Mouse (Mus musculus) limb, embryonic 15.5 days (tissue): ENCODE measurements around the gene Clcn6. TPM values are rescaled to one million over a fixed set of nuclear protein-coding genes. Genes with fewer than 3 reads are reported as not detected.
A peak's percentile ranks its signal among the peaks of the same experiment; 100 is the strongest.

Experiments used
- ATAC-seq: fragments of 200-750 bp; cut with Nextera tagmentation; 2 replicates; pipeline ENCODE4 v1.8.0; 2017; ENCODE audit warnings: low read depth, moderate TSS enrichment; ENCODE audit not compliant: insufficient number of reproducible peaks, low FRiP score, low TSS enrichment
- H3K27ac ChIP-seq: fragments of 300-500 bp; sonication (generic); 2 replicates; pipeline ENCODE4 v1.5.1; 2015; ENCODE audit warnings: moderate library complexity, mild to moderate bottlenecking, inconsistent platforms
- H3K27me3 ChIP-seq: fragments of 300-500 bp; sonication (generic); 2 replicates; pipeline ENCODE4 v1.6.1; 2015; ENCODE audit warnings: inconsistent platforms
- H3K36me3 ChIP-seq: fragments of 300-500 bp; sonication (generic); 2 replicates; pipeline ENCODE4 v1.6.1; 2015; ENCODE audit warnings: inconsistent platforms
- H3K4me1 ChIP-seq: fragments of 300-500 bp; sonication (generic); 2 replicates; pipeline ENCODE4 v1.6.1; 2015; ENCODE audit warnings: inconsistent platforms
- H3K4me2 ChIP-seq: fragments of 300-500 bp; sonication (generic); 2 replicates; pipeline ENCODE4 v1.6.1; 2015; ENCODE audit warnings: mild to moderate bottlenecking, inconsistent platforms
- H3K4me3 ChIP-seq: fragments of 300-500 bp; sonication (generic); 2 replicates; pipeline ENCODE4 v1.5.1; 2015; ENCODE audit warnings: mild to moderate bottlenecking, inconsistent platforms
- H3K9ac ChIP-seq: fragments of 300-500 bp; sonication (generic); 2 replicates; pipeline ENCODE4 v1.6.1; 2015; ENCODE audit warnings: inconsistent platforms
- H3K9me3 ChIP-seq: fragments of 300-500 bp; sonication (generic); 2 replicates; pipeline ENCODE4 v1.6.1; 2016; ENCODE audit warnings: inconsistent platforms
- WGBS: fragments of 180-500 bp; shearing (Covaris S2); methylation state at CpG from one replicate; pipeline ENCODE4 v1.1.7; 2015; 5-methylcytosine and 5-hydroxymethylcytosine counted together
- polyA plus RNA-seq: library from polyadenylated mRNA; unstranded; fragments of >200 nt; fragmentation: Nextera tagmentation; extraction: Ambion mirVana; gene quantifications from 2 replicates; pipeline ENCODE4 v1.2.1, GENCODE M21; 2015

Clcn6 gene
- polyA plus RNA-seq, 1 experiment from 2014 or later = 6.8 TPM

DNA sequence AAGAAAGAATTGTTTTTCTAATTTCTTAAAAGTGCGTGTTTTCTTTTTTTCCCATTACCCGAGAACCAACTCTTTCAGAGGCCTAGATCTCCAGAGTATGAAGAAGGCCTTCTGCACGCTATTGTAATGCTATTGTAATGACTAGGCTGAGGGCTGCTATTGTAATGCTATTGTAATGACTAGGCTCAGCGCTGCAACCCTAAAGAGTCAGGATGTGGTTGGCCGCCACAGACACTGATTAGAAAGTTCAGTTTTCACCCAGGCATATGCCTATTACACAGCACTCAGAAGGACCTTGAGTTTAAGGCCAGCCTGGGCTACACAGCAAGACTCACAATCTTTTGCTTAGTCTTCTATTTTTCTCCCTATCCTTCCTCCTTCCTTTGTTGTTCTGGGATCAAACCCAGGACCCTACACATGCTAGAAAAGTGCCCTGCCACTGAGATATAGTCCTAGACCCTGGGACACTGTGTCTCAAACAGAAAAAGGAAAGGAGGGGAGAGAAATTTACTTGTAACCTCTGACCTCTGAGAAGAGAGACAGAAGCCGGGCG, 4.7 kb downstream of the Clcn6 start:
- Histone ChIP-seq H3K9ac (no peak overlapping the region), H3K4me2 (no peak overlapping the region), H3K4me1 (peaks cover 4% of the 10 kb centered on the region), H3K4me3 (no peak overlapping the region), H3K27ac (no peak overlapping the region), H3K27me3 (no peaks in the 10 kb centered on the region), H3K9me3 (no peaks in the 10 kb centered on the region), H3K36me3 (peaks cover 22% of the 10 kb centered on the region)
- ATAC-seq = no peak
- WGBS = 85% methylated on average over 7 of the region's 7 CpGs

- Histone ChIP-seq H3K27me3 (no peaks in the 10 kb centered on the region), H3K9me3 (no peaks in the 10 kb centered on the region), H3K9ac (no peak overlapping the region), H3K36me3 (peaks cover 45% of the 10 kb centered on the region), H3K4me3 (no peak overlapping the region), H3K4me1 (no peaks in the 10 kb centered on the region), H3K27ac (no peak overlapping the region), H3K4me2 (no peak overlapping the region)
- ATAC-seq = no peak
- 81% methylated on average over 5 of the region's 5 CpGs for WGBS
Observed at GRCm38 (mm10) chr4:148030506-148030905, 8.1 kb downstream of the Clcn6 start.

DNA sequence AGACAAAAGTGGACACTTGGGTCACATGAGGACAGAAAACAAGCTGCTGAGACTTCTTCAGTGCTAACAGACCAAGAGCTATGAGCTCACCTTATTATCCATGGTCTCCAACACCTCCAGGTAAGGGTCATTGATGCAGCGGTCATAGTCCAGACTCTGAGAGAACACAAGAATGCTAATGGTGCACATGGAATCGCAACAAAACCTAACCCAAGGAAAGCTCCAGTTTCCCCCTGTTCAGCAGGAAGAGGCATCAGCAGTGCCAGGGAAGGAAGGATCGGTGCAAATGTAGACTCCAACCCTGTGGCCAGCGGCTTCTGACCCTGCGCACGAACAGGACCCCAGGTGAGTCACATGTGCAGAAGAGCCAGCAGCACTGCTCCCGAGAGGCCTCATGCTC, 9.3 kb downstream of the Clcn6 start:
- H3K4me2 ChIP-seq = no peak overlapping the region
- 94% methylated on average over 7 of the region's 7 CpGs for WGBS
- H3K36me3 ChIP-seq = peaks cover 50% of the 10 kb centered on the region
- no peak overlapping the region for H3K27ac ChIP-seq
- ATAC-seq = no peak
- no peaks in the 10 kb centered on the region for H3K9me3 ChIP-seq
- H3K9ac ChIP-seq = no peak overlapping the region
- H3K4me1 ChIP-seq = no peaks in the 10 kb centered on the region
- no peak overlapping the region for H3K4me3 ChIP-seq
- H3K27me3 ChIP-seq = no peaks in the 10 kb centered on the region

DNA sequence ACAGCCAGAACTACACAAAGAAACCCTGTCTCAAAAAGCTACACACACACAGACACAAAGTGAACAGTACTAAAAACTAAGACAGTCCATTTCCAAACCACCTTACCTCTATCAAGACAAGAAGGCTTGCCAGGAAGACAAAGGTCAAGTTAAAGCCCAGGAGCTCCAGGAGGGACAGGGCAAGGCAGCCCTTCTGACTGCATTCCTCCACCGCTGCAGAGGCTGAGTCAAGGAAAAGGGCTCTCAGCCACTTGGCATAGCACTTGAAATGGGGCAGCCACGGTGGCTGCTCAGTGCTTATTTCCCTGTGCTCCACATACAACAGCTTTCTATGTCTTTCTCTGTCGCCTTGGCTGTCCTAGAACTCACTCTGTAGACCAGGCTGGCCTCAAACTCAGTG, 14.6 kb downstream of the Clcn6 start:
- whole genome bisulfite sequencing = 93% methylated on average over 3 of the region's 3 CpGs
- H3K4me2 ChIP-seq = no peak overlapping the region
- H3K4me3 ChIP-seq = no peak overlapping the region
- ATAC-seq = no peak
- H3K4me1 ChIP-seq = no peaks in the 10 kb centered on the region
- no peaks in the 10 kb centered on the region for H3K27me3 ChIP-seq
- no peak overlapping the region for H3K9ac ChIP-seq
- H3K9me3 ChIP-seq = no peaks in the 10 kb centered on the region
- no peak overlapping the region for H3K27ac ChIP-seq
- H3K36me3 ChIP-seq = peaks cover 89% of the 10 kb centered on the region

GRCm38 (mm10) chr4:148018410-148018809, 20.2 kb downstream of the Clcn6 start:
- Histone ChIP-seq H3K27me3 (no peaks in the 10 kb centered on the region), H3K36me3 (peaks cover 96% of the 10 kb centered on the region), H3K4me2 (no peak overlapping the region), H3K9me3 (no peaks in the 10 kb centered on the region), H3K27ac (peak overlapping the region; percentile 50), H3K9ac (no peak overlapping the region), H3K4me3 (no peak overlapping the region), H3K4me1 (no peaks in the 10 kb centered on the region)
- WGBS = 72% methylated on average over 2 of the region's 2 CpGs
- ATAC-seq = no peak

GRCm38 (mm10) chr4:148016981-148017380, 21.6 kb downstream of the Clcn6 start:
- no peak for ATAC-seq
- Histone ChIP-seq H3K4me3 (no peak overlapping the region), H3K9me3 (no peaks in the 10 kb centered on the region), H3K4me2 (no peak overlapping the region), H3K9ac (no peak overlapping the region), H3K36me3 (peaks cover 97% of the 10 kb centered on the region), H3K4me1 (no peaks in the 10 kb centered on the region), H3K27ac (no peak overlapping the region), H3K27me3 (no peaks in the 10 kb centered on the region)
- 76% methylated on average over 3 of the region's 3 CpGs for WGBS

DNA sequence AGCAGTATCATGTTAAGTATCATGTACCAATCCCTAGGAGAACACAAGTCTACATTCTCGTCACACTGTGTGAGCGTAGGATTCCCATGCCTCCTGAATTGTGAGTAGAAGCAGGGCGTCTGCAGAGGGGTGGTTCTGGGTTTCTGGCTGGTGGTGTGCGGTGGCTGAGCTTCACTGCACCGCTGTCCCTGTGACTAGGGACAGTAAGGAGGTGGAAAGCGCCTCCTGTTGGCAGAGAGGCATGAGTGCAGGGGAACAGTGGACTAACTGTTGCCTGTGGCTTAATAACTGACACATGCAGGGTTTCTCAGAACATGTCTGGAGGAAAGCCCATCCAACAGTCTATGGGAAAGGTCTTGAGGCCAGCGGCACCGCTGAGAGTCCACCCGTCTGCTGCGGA, 23.2 kb downstream of the Clcn6 start:
- ATAC-seq = no peak
- no peaks in the 10 kb centered on the region for H3K27me3 ChIP-seq
- H3K4me2 ChIP-seq = no peak overlapping the region
- no peak overlapping the region for H3K4me3 ChIP-seq
- no peaks in the 10 kb centered on the region for H3K4me1 ChIP-seq
- peaks cover 97% of the 10 kb centered on the region for H3K36me3 ChIP-seq
- H3K9ac ChIP-seq = no peak overlapping the region
- 85% methylated on average over 10 of the region's 10 CpGs for WGBS
- H3K27ac ChIP-seq = no peak overlapping the region
- no peaks in the 10 kb centered on the region for H3K9me3 ChIP-seq

DNA sequence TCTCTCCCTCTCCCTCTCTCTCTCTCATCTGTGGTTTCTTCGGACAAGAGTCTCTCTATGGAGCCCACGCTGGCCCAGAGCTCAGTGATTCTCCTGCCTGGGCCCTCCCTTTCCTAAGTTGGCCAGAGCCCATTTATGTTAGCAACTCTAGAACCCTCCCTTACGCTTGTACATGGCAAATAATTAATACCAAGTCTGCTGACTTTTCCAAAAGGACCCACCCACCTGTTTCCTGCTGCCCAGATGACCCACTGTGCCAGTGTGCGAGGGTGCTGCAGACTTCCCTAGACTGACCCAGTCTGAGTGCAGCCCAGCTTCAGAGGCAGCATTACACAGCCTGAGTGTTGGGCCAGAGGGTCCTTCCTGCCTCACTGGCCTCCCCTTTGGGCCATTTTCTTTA, 26.4 kb downstream of the Clcn6 start:
- WGBS = 95% methylated on average over 4 of the region's 4 CpGs
- H3K4me1 ChIP-seq = no peaks in the 10 kb centered on the region
- H3K4me2 ChIP-seq = no peak overlapping the region
- ATAC-seq = no peak
- no peak overlapping the region for H3K9ac ChIP-seq
- H3K9me3 ChIP-seq = no peaks in the 10 kb centered on the region
- no peaks in the 10 kb centered on the region for H3K27me3 ChIP-seq
- peaks cover 100% of the 10 kb centered on the region for H3K36me3 ChIP-seq
- no peak overlapping the region for H3K4me3 ChIP-seq
- H3K27ac ChIP-seq = no peak overlapping the region

DNA sequence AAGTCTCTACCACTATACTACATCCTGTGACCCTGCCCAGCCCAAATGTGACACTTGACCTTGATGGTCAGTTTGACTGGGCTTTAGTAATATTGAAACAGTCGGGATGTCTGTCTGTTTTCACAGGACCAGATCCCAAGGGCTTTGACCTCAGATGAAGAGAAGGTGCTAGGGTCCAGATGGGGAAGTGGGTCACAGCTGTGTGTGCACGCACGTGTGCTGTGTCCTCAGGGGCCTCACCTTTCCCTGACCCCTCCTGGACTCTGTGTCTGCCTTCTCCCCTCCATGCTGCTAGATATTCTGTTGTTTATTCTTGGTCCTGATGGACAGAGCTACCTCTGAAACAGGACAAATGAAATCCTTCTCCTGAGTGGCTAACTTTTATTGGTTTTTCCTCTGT, 27.3 kb downstream of the Clcn6 start:
- H3K4me3 ChIP-seq = no peak overlapping the region
- no peak overlapping the region for H3K9ac ChIP-seq
- H3K27me3 ChIP-seq = no peaks in the 10 kb centered on the region
- ATAC-seq = no peak
- H3K36me3 ChIP-seq = peaks cover 100% of the 10 kb centered on the region
- H3K4me1 ChIP-seq = no peaks in the 10 kb centered on the region
- 67% methylated on average over 3 of the region's 3 CpGs for WGBS
- no peak overlapping the region for H3K27ac ChIP-seq
- no peak overlapping the region for H3K4me2 ChIP-seq
- H3K9me3 ChIP-seq = no peaks in the 10 kb centered on the region

GRCm38 (mm10) chr4:148009641-148010040, 29.0 kb downstream of the Clcn6 start:
- Histone ChIP-seq H3K4me1 (no peaks in the 10 kb centered on the region), H3K4me3 (no peak overlapping the region), H3K27ac (no peak overlapping the region), H3K9ac (no peak overlapping the region), H3K9me3 (no peaks in the 10 kb centered on the region), H3K27me3 (no peaks in the 10 kb centered on the region), H3K36me3 (peaks cover 98% of the 10 kb centered on the region), H3K4me2 (no peak overlapping the region)
- no peak for ATAC-seq
- 92% methylated on average over 2 of the region's 2 CpGs for WGBS

DNA sequence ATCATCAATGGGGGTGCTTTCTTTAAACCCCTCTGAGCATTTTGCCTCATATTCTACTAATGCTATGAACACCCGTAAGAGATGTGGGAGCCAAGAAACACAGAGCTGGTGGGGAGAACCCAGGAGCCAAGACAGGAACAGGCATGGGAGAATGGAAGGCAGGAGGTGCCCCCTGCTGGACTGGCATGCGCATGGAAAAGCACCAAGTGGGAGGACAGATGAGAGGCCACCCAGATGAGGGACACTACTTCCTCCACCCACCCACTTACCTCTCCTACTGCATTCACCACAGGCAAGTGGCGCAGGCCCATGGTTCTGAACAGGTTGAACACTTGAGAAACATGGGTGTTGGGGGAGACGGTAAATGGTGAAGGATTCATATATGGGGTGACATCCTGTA, 30.2 kb downstream of the Clcn6 start:
- Histone ChIP-seq H3K4me3 (no peak overlapping the region), H3K27ac (no peak overlapping the region), H3K9me3 (no peaks in the 10 kb centered on the region), H3K4me1 (no peaks in the 10 kb centered on the region), H3K27me3 (no peaks in the 10 kb centered on the region), H3K36me3 (peaks cover 93% of the 10 kb centered on the region), H3K4me2 (no peak overlapping the region), H3K9ac (no peak overlapping the region)
- 82% methylated on average over 4 of the region's 4 CpGs for WGBS
- ATAC-seq = no peak

DNA sequence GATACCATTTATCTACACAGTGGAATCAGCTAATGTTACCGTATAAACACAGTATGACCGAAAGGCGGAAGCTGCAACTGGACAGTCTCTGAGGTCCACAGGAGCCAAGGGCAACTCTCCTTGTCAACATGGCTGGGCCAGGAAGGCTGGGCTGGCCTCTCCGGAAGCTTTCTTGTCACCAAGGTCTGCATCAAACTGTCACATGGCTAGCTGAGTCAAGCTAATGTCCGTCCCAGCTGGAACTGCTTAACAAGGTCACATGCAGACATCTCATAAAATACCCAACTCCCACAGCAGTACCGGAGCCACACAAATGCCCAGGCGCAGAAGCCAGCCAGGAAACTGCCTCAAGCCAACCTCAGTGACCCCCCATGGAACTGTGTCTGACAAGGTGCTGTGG, 34.3 kb downstream of the Clcn6 start:
- no peak overlapping the region for H3K4me3 ChIP-seq
- ATAC-seq = no peak
- H3K9ac ChIP-seq = no peak overlapping the region
- no peaks in the 10 kb centered on the region for H3K27me3 ChIP-seq
- peaks cover 53% of the 10 kb centered on the region for H3K36me3 ChIP-seq
- H3K27ac ChIP-seq = no peak overlapping the region
- no peaks in the 10 kb centered on the region for H3K4me1 ChIP-seq
- WGBS = 64% methylated on average over 7 of the region's 7 CpGs
- no peak overlapping the region for H3K4me2 ChIP-seq
- H3K9me3 ChIP-seq = no peaks in the 10 kb centered on the region

GRCm38 (mm10) chr4:148001866-148002265, 36.8 kb downstream of the Clcn6 start:
- Histone ChIP-seq H3K27ac (no peak overlapping the region), H3K4me3 (no peak overlapping the region), H3K4me1 (no peaks in the 10 kb centered on the region), H3K9ac (no peak overlapping the region), H3K36me3 (peaks cover 28% of the 10 kb centered on the region), H3K9me3 (no peaks in the 10 kb centered on the region), H3K27me3 (no peaks in the 10 kb centered on the region), H3K4me2 (no peak overlapping the region)
- ATAC-seq = no peak
- WGBS = 43% methylated on average over 8 of the region's 8 CpGs
